Mouse (Mus musculus) heart, embryonic 11.5 days (tissue): Measurements from ENCODE around the gene Fbrsl1. TPM values are rescaled to one million over a fixed set of nuclear protein-coding genes. Genes with fewer than 3 reads are reported as not detected.
"Not testable (repeated sequence)": the region's sequence is repeated elsewhere in the genome, so short reads cannot be mapped to it uniquely, and the experiment has no call there.

Source experiments
- ATAC-seq: fragments of 200-750 bp; cut with Nextera tagmentation; replicated peaks from 2 replicates; pipeline ENCODE4 v1.8.0; 2017; ENCODE audit warnings: moderate library complexity; ENCODE audit not compliant: insufficient number of reproducible peaks, low FRiP score, low TSS enrichment
- H3K27ac ChIP-seq: fragments of 300-500 bp; sonication (generic); 2 replicates; pipeline ENCODE4 v1.5.1; 2014; ENCODE audit warnings: mild to moderate bottlenecking, low read depth, low read length
- H3K27me3 ChIP-seq: fragments of 300-500 bp; sonication (generic); 2 replicates; pipeline ENCODE4 v1.6.1; 2014; ENCODE audit warnings: mild to moderate bottlenecking, low read length, mixed read lengths; ENCODE audit not compliant: control insufficient read depth, insufficient read depth
- H3K36me3 ChIP-seq: fragments of 300-500 bp; sonication (generic); 2 replicates; pipeline ENCODE4 v1.6.1; 2014; ENCODE audit warnings: mild to moderate bottlenecking, low read length, moderate library complexity, mixed read lengths; ENCODE audit not compliant: control insufficient read depth, insufficient read depth
- H3K4me1 ChIP-seq: fragments of 300-500 bp; sonication (generic); 2 replicates; pipeline ENCODE4 v1.6.1; 2014; ENCODE audit warnings: low read length; ENCODE audit not compliant: control insufficient read depth, insufficient read depth
- H3K4me2 ChIP-seq: fragments of 300-500 bp; sonication (generic); 2 replicates; pipeline ENCODE4 v1.6.1; 2014; ENCODE audit warnings: mild to moderate bottlenecking, moderate library complexity
- H3K4me3 ChIP-seq: fragments of 300-500 bp; sonication (generic); 2 replicates; pipeline ENCODE4 v1.5.1; 2014; ENCODE audit warnings: low read depth, low read length
- H3K9ac ChIP-seq: fragments of 300-500 bp; sonication (generic); 2 replicates; pipeline ENCODE4 v1.6.1; 2014; ENCODE audit warnings: mild to moderate bottlenecking, low read depth, low read length, moderate library complexity
- H3K9me3 ChIP-seq: fragments of 300-500 bp; sonication (generic); replicated peaks from 2 replicates; pipeline ENCODE4 v1.6.1; 2016; ENCODE audit warnings: low read length; ENCODE audit not compliant: control insufficient read depth
- WGBS: fragments of 180-500 bp; shearing (Covaris S2); extraction: QIAGEN DNeasy Blood & Tissue Kit; methylation state at CpG from one replicate; pipeline ENCODE4 v1.1.7; 2014; ENCODE audit not compliant: insufficient replicate concordance; 5-methylcytosine and 5-hydroxymethylcytosine counted together
- polyA plus RNA-seq: library from polyadenylated mRNA; unstranded; fragments of >200 nt; fragmentation: Nextera tagmentation; extraction: Ambion mirVana; gene quantifications from 2 replicates; pipeline ENCODE4 v1.2.1, GENCODE M21; 2014

Gene Fbrsl1
- polyA plus RNA-seq, 1 experiment from 2014 or later = 8.1 TPM

- H3K4me2 ChIP-seq = no peak overlapping the region
- peaks cover 30% of the 10 kb centered on the region for H3K4me1 ChIP-seq
- no peak for ATAC-seq
- no peaks in the 10 kb centered on the region for H3K9me3 ChIP-seq
- no peak overlapping the region for H3K27ac ChIP-seq
- no peak overlapping the region for H3K9ac ChIP-seq
- H3K36me3 ChIP-seq = no peaks in the 10 kb centered on the region
- no peak overlapping the region for H3K4me3 ChIP-seq
- H3K27me3 ChIP-seq = no peaks in the 10 kb centered on the region
- WGBS = 82% methylated on average over 2 of the region's 2 CpGs
These were observed 3.8 kb downstream of the Fbrsl1 start for GRCm38 (mm10) chr5:110444509-110444908.

GRCm38 (mm10) chr5:110442966-110443590, 5.2 kb downstream of the Fbrsl1 start:
- Histone ChIP-seq H3K9ac (no peak overlapping the region), H3K4me2 (no peak overlapping the region), H3K9me3 (no peaks in the 10 kb centered on the region), H3K36me3 (no peaks in the 10 kb centered on the region), H3K4me3 (no peak overlapping the region), H3K27me3 (no peaks in the 10 kb centered on the region), H3K27ac (no peak overlapping the region), H3K4me1 (peaks cover 43% of the 10 kb centered on the region)
- 83% methylated on average over 3 of the region's 3 CpGs for WGBS
- no peak for ATAC-seq

GRCm38 (mm10) chr5:110439565-110440310, 8.6 kb downstream of the Fbrsl1 start:
- WGBS = 71% methylated on average over 3 of the region's 3 CpGs
- ATAC-seq = no peak
- Histone ChIP-seq H3K36me3 (no peaks in the 10 kb centered on the region), H3K4me2 (no peak overlapping the region), H3K27ac (no peak overlapping the region), H3K9me3 (no peaks in the 10 kb centered on the region), H3K27me3 (no peaks in the 10 kb centered on the region), H3K4me1 (peaks cover 26% of the 10 kb centered on the region), H3K4me3 (no peak overlapping the region), H3K9ac (no peak overlapping the region; the same call in 1 of the 2 replicates)

- Histone ChIP-seq H3K27me3 (no peaks in the 10 kb centered on the region), H3K4me1 (peaks cover 26% of the 10 kb centered on the region), H3K4me3 (no peak overlapping the region), H3K36me3 (no peaks in the 10 kb centered on the region), H3K4me2 (no peak overlapping the region), H3K9ac (peak overlapping the region; percentile 34; the same call in 1 of the 2 replicates), H3K9me3 (no peaks in the 10 kb centered on the region), H3K27ac (no peak overlapping the region)
- no peak for ATAC-seq
- 67% methylated on average over 3 of the region's 3 CpGs for WGBS
These were observed 9.7 kb downstream of the Fbrsl1 start for GRCm38 (mm10) chr5:110438591-110438990.

GRCm38 (mm10) chr5:110437632-110438261, 10.6 kb downstream of the Fbrsl1 start:
- no peak for ATAC-seq
- Histone ChIP-seq H3K4me3 (no peak overlapping the region), H3K36me3 (no peaks in the 10 kb centered on the region; the same call in 1 of the 2 replicates), H3K9me3 (no peaks in the 10 kb centered on the region), H3K9ac (no peak overlapping the region), H3K4me1 (peaks cover 26% of the 10 kb centered on the region), H3K4me2 (no peak overlapping the region), H3K27ac (no peak overlapping the region), H3K27me3 (no peaks in the 10 kb centered on the region)
- 55% methylated on average over 6 of the region's 6 CpGs for WGBS

- not testable (repeated sequence) for H3K4me3 ChIP-seq, H3K9ac ChIP-seq, H3K27ac ChIP-seq, ATAC-seq, H3K9me3 ChIP-seq, H3K4me2 ChIP-seq, H3K27me3 ChIP-seq
- WGBS = 71% methylated on average over 5 of the region's 5 CpGs
- Histone ChIP-seq H3K36me3 (peaks cover 14% of the 10 kb centered on the region; the same call in 1 of the 2 replicates), H3K4me1 (peaks cover 26% of the 10 kb centered on the region)
These were observed 12.1 kb downstream of the Fbrsl1 start for GRCm38 (mm10) chr5:110436166-110436565.

- Histone ChIP-seq H3K4me3 (no peak overlapping the region), H3K27me3 (no peaks in the 10 kb centered on the region)
- no peak for ATAC-seq
These were observed 13.5 kb downstream of the Fbrsl1 start for GRCm38 (mm10) chr5:110434816-110435215.

GRCm38 (mm10) chr5:110429045-110429444, 19.3 kb downstream of the Fbrsl1 start:
- Histone ChIP-seq H3K9me3 (no peaks in the 10 kb centered on the region), H3K4me2 (no peak overlapping the region), H3K9ac (no peak overlapping the region), H3K4me3 (no peak overlapping the region), H3K27me3 (no peaks in the 10 kb centered on the region), H3K36me3 (peaks cover 21% of the 10 kb centered on the region), H3K27ac (no peak overlapping the region), H3K4me1 (no peaks in the 10 kb centered on the region)
- ATAC-seq = 0 out of 2 replicates have a peak, but pooled peaks have one; percentile 36
- 43% methylated on average over 9 of the region's 9 CpGs for WGBS

More at GRCm38 (mm10) chr5:110434816-110435215, 13.5 kb downstream of the Fbrsl1 start:
- no peak overlapping the region for H3K9ac ChIP-seq
- H3K27ac ChIP-seq = no peak overlapping the region
- no peak overlapping the region for H3K4me2 ChIP-seq
- H3K9me3 ChIP-seq = no peaks in the 10 kb centered on the region
- peaks cover 20% of the 10 kb centered on the region for H3K4me1 ChIP-seq
- H3K36me3 ChIP-seq = peaks cover 21% of the 10 kb centered on the region
